Mouse (Mus musculus): ENCODE results near the gene Hdgfl3. TPM values are rescaled to one million over a fixed set of nuclear protein-coding genes. Genes with fewer than 3 reads are reported as not detected.

Hdgfl3 gene
- polyA plus RNA-seq, 1 experiment from 2014 or later, result 14.4 TPM

- no peak for TF ChIP-seq CTCF (IDR thresholded peaks at IDR 0.05; ENCODE audit: low read depth)
- no peaks in the 10 kb centered on the region for H3K9me3 ChIP-seq (ENCODE audit: low read depth, low read length)
- no peak overlapping the region for H3K4me3 ChIP-seq (ENCODE audit: low read depth, low read length)
- DNase-seq, result no peak
- no peak overlapping the region for H3K4me2 ChIP-seq
- no peaks in the 10 kb centered on the region for H3K36me3 ChIP-seq (ENCODE audit: insufficient read depth)
- no peak overlapping the region for H3K9ac ChIP-seq
- H3K27ac ChIP-seq (ENCODE audit: low read depth), result no peak overlapping the region
- 86% methylated on average over 5 of the region's 5 CpGs for WGBS
- no peak for ATAC-seq (ENCODE audit: insufficient read depth)
- no peaks in the 10 kb centered on the region for H3K27me3 ChIP-seq (ENCODE audit: insufficient read depth, low read length)
- no peaks in the 10 kb centered on the region for H3K4me1 ChIP-seq (ENCODE audit: insufficient read depth)
Measured at GRCm38 (mm10) chr7:81849214-81849613, 85.1 kb downstream of the Hdgfl3 start.

- 40% methylated on average over 4 of the region's 4 CpGs for WGBS
- no peak for ATAC-seq (ENCODE audit: insufficient read depth)
Measured at GRCm38 (mm10) chr7:81847777-81848176, 86.5 kb downstream of the Hdgfl3 start.

GRCm38 (mm10) chr7:81847010-81847409 is 87.3 kb downstream of the Hdgfl3 start:
- no peak overlapping the region for H3K4me3 ChIP-seq (ENCODE audit: low read depth, low read length)
- no peaks in the 10 kb centered on the region for H3K36me3 ChIP-seq (ENCODE audit: insufficient read depth)
- no peak overlapping the region for H3K27ac ChIP-seq (ENCODE audit: low read depth)
- H3K9me3 ChIP-seq (ENCODE audit: low read depth, low read length), result no peaks in the 10 kb centered on the region
- ATAC-seq (ENCODE audit: insufficient read depth) (no peak), DNase-seq (no peak)
- no peaks in the 10 kb centered on the region for H3K4me1 ChIP-seq (ENCODE audit: insufficient read depth)
- H3K27me3 ChIP-seq (ENCODE audit: insufficient read depth, low read length), result no peaks in the 10 kb centered on the region
- no peak overlapping the region for H3K4me2 ChIP-seq
- WGBS, result 38% methylated on average over 8 of the region's 8 CpGs
- H3K9ac ChIP-seq, result no peak overlapping the region
- TF ChIP-seq CTCF (IDR thresholded peaks at IDR 0.05; ENCODE audit: low read depth), result no peak

More at GRCm38 (mm10) chr7:81847777-81848176, 86.5 kb downstream of the Hdgfl3 start:
- H3K9ac ChIP-seq, result no peak overlapping the region
- no peak for TF ChIP-seq CTCF (IDR thresholded peaks at IDR 0.05; ENCODE audit: low read depth)
- no peaks in the 10 kb centered on the region for H3K4me1 ChIP-seq (ENCODE audit: insufficient read depth)
- H3K9me3 ChIP-seq (ENCODE audit: low read depth, low read length), result no peaks in the 10 kb centered on the region
- H3K4me2 ChIP-seq, result no peak overlapping the region
- no peak overlapping the region for H3K27ac ChIP-seq (ENCODE audit: low read depth)
- DNase-seq, result no peak
- H3K27me3 ChIP-seq (ENCODE audit: insufficient read depth, low read length), result no peaks in the 10 kb centered on the region
- no peak overlapping the region for H3K4me3 ChIP-seq (ENCODE audit: low read depth, low read length)
- no peaks in the 10 kb centered on the region for H3K36me3 ChIP-seq (ENCODE audit: insufficient read depth)

- H3K9me3 ChIP-seq (ENCODE audit: low read depth, low read length), result no peaks in the 10 kb centered on the region
- no peak for ATAC-seq (ENCODE audit: insufficient read depth)
- no peak overlapping the region for H3K4me3 ChIP-seq (ENCODE audit: low read depth, low read length)
- H3K27ac ChIP-seq (ENCODE audit: low read depth), result no peak overlapping the region
- H3K9ac ChIP-seq, result no peak overlapping the region
- no peak for DNase-seq
- no peaks in the 10 kb centered on the region for H3K4me1 ChIP-seq (ENCODE audit: insufficient read depth)
- no peaks in the 10 kb centered on the region for H3K27me3 ChIP-seq (ENCODE audit: insufficient read depth, low read length)
- WGBS, result 45% methylated on average over 8 of the region's 8 CpGs
- no peaks in the 10 kb centered on the region for H3K36me3 ChIP-seq (ENCODE audit: insufficient read depth)
- no peak overlapping the region for H3K4me2 ChIP-seq
- TF ChIP-seq CTCF (IDR thresholded peaks at IDR 0.05; ENCODE audit: low read depth), result no peak
Measured at GRCm38 (mm10) chr7:81846008-81846407, 88.3 kb downstream of the Hdgfl3 start.

GRCm38 (mm10) chr7:81845313-81845712 is 89.0 kb downstream of the Hdgfl3 start:
- 75% methylated on average over 3 of the region's 3 CpGs for WGBS
- no peak for TF ChIP-seq CTCF (IDR thresholded peaks at IDR 0.05; ENCODE audit: low read depth)
- ATAC-seq (ENCODE audit: insufficient read depth) (no peak), DNase-seq (no peak)
- Histone ChIP-seq H3K4me2 (no peak overlapping the region), H3K27me3 (ENCODE audit: insufficient read depth, low read length) (no peaks in the 10 kb centered on the region), H3K4me3 (ENCODE audit: low read depth, low read length) (no peak overlapping the region), H3K36me3 (ENCODE audit: insufficient read depth) (no peaks in the 10 kb centered on the region), H3K27ac (ENCODE audit: low read depth) (no peak overlapping the region), H3K9me3 (ENCODE audit: low read depth, low read length) (no peaks in the 10 kb centered on the region), H3K4me1 (ENCODE audit: insufficient read depth) (no peaks in the 10 kb centered on the region), H3K9ac (no peak overlapping the region)

GRCm38 (mm10) chr7:81844801-81845200 is 89.5 kb downstream of the Hdgfl3 start:
- no peak for DNase-seq
- no peaks in the 10 kb centered on the region for H3K9me3 ChIP-seq (ENCODE audit: low read depth, low read length)
- no peak for TF ChIP-seq CTCF (IDR thresholded peaks at IDR 0.05; ENCODE audit: low read depth)
- H3K9ac ChIP-seq, result no peak overlapping the region
- H3K4me2 ChIP-seq, result no peak overlapping the region
- no peak overlapping the region for H3K27ac ChIP-seq (ENCODE audit: low read depth)
- no peaks in the 10 kb centered on the region for H3K27me3 ChIP-seq (ENCODE audit: insufficient read depth, low read length)
- 60% methylated on average over 11 of the region's 11 CpGs for WGBS
- no peaks in the 10 kb centered on the region for H3K36me3 ChIP-seq (ENCODE audit: insufficient read depth)
- no peak overlapping the region for H3K4me3 ChIP-seq (ENCODE audit: low read depth, low read length)
- ATAC-seq (ENCODE audit: insufficient read depth), result no peak
- H3K4me1 ChIP-seq (ENCODE audit: insufficient read depth), result no peaks in the 10 kb centered on the region

- ATAC-seq (ENCODE audit: insufficient read depth) (no peak), DNase-seq (no peak)
- H3K4me1 ChIP-seq (ENCODE audit: insufficient read depth), result no peaks in the 10 kb centered on the region
- H3K4me2 ChIP-seq, result no peak overlapping the region
- H3K27me3 ChIP-seq (ENCODE audit: insufficient read depth, low read length), result no peaks in the 10 kb centered on the region
- whole genome bisulfite sequencing, result 80% methylated on average over 8 of the region's 8 CpGs
- H3K9me3 ChIP-seq (ENCODE audit: low read depth, low read length), result no peaks in the 10 kb centered on the region
- H3K4me3 ChIP-seq (ENCODE audit: low read depth, low read length), result no peak overlapping the region
- TF ChIP-seq CTCF (IDR thresholded peaks at IDR 0.05; ENCODE audit: low read depth), result no peak
- H3K36me3 ChIP-seq (ENCODE audit: insufficient read depth), result no peaks in the 10 kb centered on the region
- no peak overlapping the region for H3K9ac ChIP-seq
- no peak overlapping the region for H3K27ac ChIP-seq (ENCODE audit: low read depth)
Measured at GRCm38 (mm10) chr7:81843903-81844302, 90.4 kb downstream of the Hdgfl3 start.

- H3K4me2 ChIP-seq, result no peak overlapping the region
- no peak overlapping the region for H3K27ac ChIP-seq (ENCODE audit: low read depth)
- no peaks in the 10 kb centered on the region for H3K27me3 ChIP-seq (ENCODE audit: insufficient read depth, low read length)
- no peak for DNase-seq
- no peak for ATAC-seq (ENCODE audit: insufficient read depth)
- H3K9me3 ChIP-seq (ENCODE audit: low read depth, low read length), result no peaks in the 10 kb centered on the region
- H3K9ac ChIP-seq, result no peak overlapping the region
- H3K36me3 ChIP-seq (ENCODE audit: insufficient read depth), result no peaks in the 10 kb centered on the region
- 48% methylated on average over 1 of the region's 1 CpGs for WGBS
- H3K4me3 ChIP-seq (ENCODE audit: low read depth, low read length), result no peak overlapping the region
- H3K4me1 ChIP-seq (ENCODE audit: insufficient read depth), result no peaks in the 10 kb centered on the region
- no peak for TF ChIP-seq CTCF (IDR thresholded peaks at IDR 0.05; ENCODE audit: low read depth)
Measured at GRCm38 (mm10) chr7:81842998-81843397, 91.3 kb downstream of the Hdgfl3 start.
